Mouse (Mus musculus) forebrain, embryonic 11.5 days (tissue): ENCODE data around the gene Psme1. TPM values are rescaled to one million over a fixed set of nuclear protein-coding genes. Genes with fewer than 3 reads are reported as not detected.

Experiments used
- ATAC-seq: fragments of 200-750 bp; cut with Nextera tagmentation; replicated peaks from 2 replicates; pipeline ENCODE4 v1.8.0; 2017; ENCODE audit warnings: moderate TSS enrichment; ENCODE audit not compliant: low FRiP score
- DNase-seq: peaks from one replicate; pipeline ENCODE4 v3.0.0-alpha.2; 2017; ENCODE audit warnings: low spot score
- H3K27ac ChIP-seq: fragments of 300-500 bp; sonication (generic); 2 replicates; pipeline ENCODE4 v1.5.1; 2014; ENCODE audit warnings: low read depth, low read length
- H3K27me3 ChIP-seq: fragments of 300-500 bp; sonication (generic); 2 replicates; pipeline ENCODE4 v1.6.1; 2014; ENCODE audit warnings: mild to moderate bottlenecking, low read length, mixed read lengths; ENCODE audit not compliant: control insufficient read depth, insufficient read depth
- H3K36me3 ChIP-seq: fragments of 300-500 bp; sonication (generic); 2 replicates; pipeline ENCODE4 v1.6.1; 2014; ENCODE audit warnings: mild to moderate bottlenecking, low read length, moderate library complexity, mixed read lengths; ENCODE audit not compliant: control insufficient read depth, insufficient read depth
- H3K4me1 ChIP-seq: fragments of 300-500 bp; sonication (generic); replicated peaks from 2 replicates; pipeline ENCODE4 v1.6.1; 2014; ENCODE audit warnings: low read length, mixed read lengths; ENCODE audit not compliant: control insufficient read depth, insufficient read depth
- H3K4me2 ChIP-seq: fragments of 300-500 bp; sonication (generic); 2 replicates; pipeline ENCODE4 v1.6.1; 2014; ENCODE audit warnings: low read depth, mild to moderate bottlenecking, low read length, moderate library complexity, mixed read lengths; ENCODE audit not compliant: severe bottlenecking
- H3K4me3 ChIP-seq: fragments of 300-500 bp; sonication (generic); 2 replicates; pipeline ENCODE4 v1.5.1; 2014; ENCODE audit warnings: low read depth, low read length
- H3K9ac ChIP-seq: fragments of 300-500 bp; sonication (generic); 2 replicates; pipeline ENCODE4 v1.6.1; 2014; ENCODE audit warnings: low read length
- H3K9me3 ChIP-seq: fragments of 300-500 bp; sonication (generic); 2 replicates; pipeline ENCODE4 v1.6.1; 2016; ENCODE audit warnings: low read length, mixed read lengths; ENCODE audit not compliant: control insufficient read depth
- WGBS: fragments of 180-500 bp; shearing (Covaris S2); extraction: QIAGEN DNeasy Blood & Tissue Kit; methylation state at CpG from one replicate; pipeline ENCODE4 v1.1.7; 2014; 5-methylcytosine and 5-hydroxymethylcytosine counted together
- polyA plus RNA-seq: library from polyadenylated mRNA; unstranded; fragments of >200 nt; fragmentation: Nextera tagmentation; extraction: Ambion mirVana; gene quantifications from 2 replicates; pipeline ENCODE4 v1.2.1, GENCODE M21; 2014

Gene Psme1
- polyA plus RNA-seq, 1 experiment from 2014 or later = 100 TPM

DNA sequence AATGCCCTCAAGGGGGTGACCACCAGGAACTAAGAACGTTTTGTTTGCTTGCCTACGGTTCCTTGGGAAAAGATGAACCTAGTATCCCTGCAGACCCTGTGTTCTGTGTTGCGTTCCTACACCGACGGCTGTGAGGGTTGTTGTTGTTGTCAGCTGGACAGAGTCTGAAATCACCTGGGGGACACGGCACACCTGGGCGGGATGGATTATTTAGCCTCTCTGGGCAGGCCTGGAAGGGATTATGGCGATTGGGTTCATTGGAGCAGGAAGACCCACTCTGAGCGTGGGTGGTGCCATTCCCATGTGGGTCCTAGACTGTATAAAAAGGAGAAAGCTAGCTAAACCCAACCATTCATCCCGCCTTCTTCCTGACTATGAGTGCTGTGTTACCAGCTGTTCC, 16.1 kb upstream of the Psme1 start:
- Histone ChIP-seq H3K4me1 (no peaks in the 10 kb centered on the region), H3K4me2 (no peak overlapping the region), H3K9me3 (no peaks in the 10 kb centered on the region), H3K4me3 (no peak overlapping the region), H3K9ac (no peak overlapping the region), H3K27ac (no peak overlapping the region), H3K36me3 (peaks cover 2% of the 10 kb centered on the region; the same call in 1 of the 2 replicates), H3K27me3 (no peaks in the 10 kb centered on the region)
- 87% methylated on average over 10 of the region's 10 CpGs for WGBS
- ATAC-seq (no peak), DNase-seq (no peak)

DNA sequence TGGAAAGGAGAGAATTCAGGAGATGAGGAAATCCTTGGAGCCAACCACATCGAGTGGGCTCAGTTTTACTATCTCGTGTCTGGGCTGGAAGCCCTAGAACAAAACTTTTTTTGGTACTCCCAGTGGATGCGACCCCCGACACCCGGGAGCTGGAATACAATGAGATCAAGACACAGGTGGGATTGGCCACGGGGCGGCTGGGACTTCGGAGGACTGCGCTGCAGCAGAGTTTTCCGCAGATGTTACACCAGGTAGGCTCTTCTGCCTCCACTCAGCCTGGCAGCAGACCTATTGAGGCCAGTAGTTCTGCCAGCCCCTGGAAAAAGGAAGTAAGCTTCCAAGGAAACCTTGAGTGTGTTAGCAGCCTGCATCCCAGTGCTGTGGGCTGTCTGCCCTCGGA, 14.7 kb upstream of the Psme1 start:
- Histone ChIP-seq H3K36me3 (peaks cover 2% of the 10 kb centered on the region; the same call in 1 of the 2 replicates), H3K4me3 (no peak overlapping the region), H3K4me1 (no peaks in the 10 kb centered on the region), H3K9ac (no peak overlapping the region), H3K27ac (no peak overlapping the region), H3K27me3 (no peaks in the 10 kb centered on the region), H3K9me3 (no peaks in the 10 kb centered on the region), H3K4me2 (no peak overlapping the region)
- WGBS = 90% methylated on average over 11 of the region's 11 CpGs
- ATAC-seq (no peak), DNase-seq (no peak)

DNA sequence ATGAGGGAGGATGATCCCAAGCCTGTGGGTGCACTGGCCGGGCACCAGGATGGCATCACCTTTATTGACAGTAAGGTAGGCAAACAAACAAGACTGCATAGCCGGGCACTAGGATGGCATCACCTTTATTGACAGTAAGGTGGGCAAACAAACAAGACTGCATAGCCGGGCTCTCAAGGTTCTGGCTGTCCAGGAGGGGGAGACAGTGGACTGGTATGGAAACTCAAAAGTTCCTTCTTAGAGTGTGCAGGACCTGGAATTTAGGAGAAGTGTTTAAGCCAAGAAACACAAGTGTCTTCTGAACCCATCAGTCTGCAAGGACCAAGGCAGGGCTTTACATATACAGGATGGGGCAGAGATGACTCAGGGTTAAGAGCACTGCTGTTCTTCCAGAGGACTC, 12.2 kb upstream of the Psme1 start:
- H3K27ac ChIP-seq = no peak overlapping the region
- 90% methylated on average over 3 of the region's 3 CpGs for WGBS
- no peak overlapping the region for H3K4me3 ChIP-seq
- no peaks in the 10 kb centered on the region for H3K4me1 ChIP-seq
- no peaks in the 10 kb centered on the region for H3K9me3 ChIP-seq
- DNase-seq (no peak), ATAC-seq (no peak)
- peaks cover 2% of the 10 kb centered on the region; the same call in 1 of the 2 replicates for H3K36me3 ChIP-seq
- no peak overlapping the region for H3K9ac ChIP-seq
- H3K4me2 ChIP-seq = no peak overlapping the region
- H3K27me3 ChIP-seq = no peaks in the 10 kb centered on the region

DNA sequence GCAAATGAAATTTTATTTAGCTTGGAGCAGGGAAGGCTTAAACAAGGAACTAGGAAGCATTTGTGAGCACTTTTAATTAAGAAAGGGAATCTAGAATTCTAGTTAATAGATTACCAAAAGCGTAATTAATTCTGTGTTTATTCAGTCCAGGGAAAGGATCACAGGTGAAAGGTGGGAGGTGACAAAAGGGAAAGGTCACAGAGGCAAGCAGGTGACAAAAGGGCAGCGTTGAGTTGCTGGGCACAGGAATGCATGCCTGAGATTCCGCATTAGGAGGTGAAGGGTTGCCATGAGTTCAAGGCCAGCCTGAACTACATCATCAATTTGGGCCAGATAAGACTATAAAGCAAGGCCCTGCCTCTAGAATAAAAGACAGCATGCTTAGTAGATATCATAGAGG, 10.4 kb upstream of the Psme1 start:
- DNase-seq (no peak), ATAC-seq (no peak)
- WGBS = 89% methylated on average over 3 of the region's 3 CpGs
- H3K36me3 ChIP-seq = peaks cover 2% of the 10 kb centered on the region; the same call in 1 of the 2 replicates
- no peaks in the 10 kb centered on the region for H3K4me1 ChIP-seq
- no peak overlapping the region for H3K4me2 ChIP-seq
- H3K27ac ChIP-seq = no peak overlapping the region
- no peaks in the 10 kb centered on the region for H3K27me3 ChIP-seq
- H3K9ac ChIP-seq = no peak overlapping the region
- H3K9me3 ChIP-seq = no peaks in the 10 kb centered on the region
- H3K4me3 ChIP-seq = no peak overlapping the region

DNA sequence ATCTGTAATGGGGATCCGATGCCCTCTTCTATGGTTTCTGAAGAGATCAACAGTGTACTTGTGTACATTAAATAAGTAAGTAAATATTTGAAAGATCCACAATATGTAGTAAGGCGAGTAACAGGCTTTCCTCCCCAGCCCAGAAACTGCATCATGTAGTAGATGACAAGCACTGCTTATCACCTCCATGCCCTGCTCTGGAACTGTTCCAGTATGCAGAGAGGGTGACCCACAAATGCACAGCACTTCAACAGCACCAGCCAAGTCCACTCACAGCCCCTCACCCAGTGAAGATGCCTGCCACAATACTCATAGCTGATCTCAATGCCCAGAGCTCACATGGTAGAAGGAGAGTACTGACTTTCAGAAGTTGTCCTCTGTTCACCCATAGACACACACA, 7.3 kb upstream of the Psme1 start:
- no peaks in the 10 kb centered on the region for H3K4me1 ChIP-seq
- 81% methylated on average over 2 of the region's 2 CpGs for WGBS
- no peaks in the 10 kb centered on the region for H3K9me3 ChIP-seq
- H3K27ac ChIP-seq = no peak overlapping the region
- H3K4me2 ChIP-seq = no peak overlapping the region
- peaks cover 2% of the 10 kb centered on the region; the same call in 1 of the 2 replicates for H3K36me3 ChIP-seq
- H3K4me3 ChIP-seq = no peak overlapping the region
- no peaks in the 10 kb centered on the region for H3K27me3 ChIP-seq
- ATAC-seq (no peak), DNase-seq (no peak)
- no peak overlapping the region for H3K9ac ChIP-seq

DNA sequence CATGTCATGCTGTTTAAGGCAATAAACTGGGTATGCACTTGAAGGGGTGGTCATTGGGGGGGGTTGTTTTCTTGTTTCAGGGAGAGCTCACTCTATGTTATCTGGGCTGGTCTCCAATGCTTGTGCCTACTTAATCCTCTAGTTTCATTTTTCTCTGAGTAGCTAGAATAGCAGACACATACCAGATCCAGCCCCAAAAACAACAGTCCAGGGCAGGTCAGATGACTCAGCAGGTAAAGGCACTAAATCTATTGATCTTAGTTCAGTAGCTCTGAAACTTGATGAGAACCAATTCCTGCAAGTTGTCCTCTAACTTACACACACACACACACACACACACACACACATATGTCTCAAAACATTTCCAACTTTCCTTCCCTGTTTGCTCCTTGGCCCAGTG, 6.2 kb upstream of the Psme1 start:
- H3K27ac ChIP-seq = no peak overlapping the region
- DNase-seq (no peak), ATAC-seq (no peak)
- H3K27me3 ChIP-seq = no peaks in the 10 kb centered on the region
- no peak overlapping the region for H3K4me2 ChIP-seq
- no peaks in the 10 kb centered on the region; the same call in 1 of the 2 replicates for H3K36me3 ChIP-seq
- H3K9me3 ChIP-seq = no peaks in the 10 kb centered on the region
- no peak overlapping the region for H3K9ac ChIP-seq
- no peak overlapping the region for H3K4me3 ChIP-seq
- no peaks in the 10 kb centered on the region for H3K4me1 ChIP-seq

DNA sequence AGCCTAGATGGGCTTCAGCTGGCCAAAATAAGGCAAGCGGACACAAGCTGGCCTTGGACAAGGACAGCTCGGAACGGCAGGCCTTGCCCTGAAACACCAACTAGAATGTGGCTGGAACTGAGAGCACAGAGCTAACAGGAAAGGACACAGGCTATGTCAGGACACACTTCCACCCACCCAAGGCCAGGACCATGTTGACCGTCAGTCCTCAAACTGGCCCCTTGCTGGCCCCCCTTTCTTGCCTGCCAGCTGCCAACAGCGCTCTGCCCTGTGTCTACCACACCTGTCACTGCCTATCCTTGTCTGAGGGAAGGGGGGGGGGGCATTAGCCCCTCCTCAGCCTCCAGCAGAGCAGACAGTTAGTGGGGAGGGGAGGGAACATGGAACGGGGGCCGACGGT, 2.6 kb upstream of the Psme1 start, which contains the start of gene Fitm1:
TSS of gene Fitm1 (plus strand) at position 316 of the 400 bp plus-strand sequence.
- Histone ChIP-seq H3K9ac (no peak within 1 kb of the TSS), H3K36me3 (no peaks in the 10 kb centered on the region), H3K9me3 (no peaks in the 10 kb centered on the region), H3K4me3 (no peak within 1 kb of the TSS), H3K27ac (no peak within 1 kb of the TSS), H3K27me3 (no peaks in the 10 kb centered on the region), H3K4me2 (no peak within 1 kb of the TSS), H3K4me1 (no peaks in the 10 kb centered on the region)
- DNase-seq (no peak), ATAC-seq (no peak)
- WGBS = 78% methylated on average over 7 of the region's 8 CpGs

DNA sequence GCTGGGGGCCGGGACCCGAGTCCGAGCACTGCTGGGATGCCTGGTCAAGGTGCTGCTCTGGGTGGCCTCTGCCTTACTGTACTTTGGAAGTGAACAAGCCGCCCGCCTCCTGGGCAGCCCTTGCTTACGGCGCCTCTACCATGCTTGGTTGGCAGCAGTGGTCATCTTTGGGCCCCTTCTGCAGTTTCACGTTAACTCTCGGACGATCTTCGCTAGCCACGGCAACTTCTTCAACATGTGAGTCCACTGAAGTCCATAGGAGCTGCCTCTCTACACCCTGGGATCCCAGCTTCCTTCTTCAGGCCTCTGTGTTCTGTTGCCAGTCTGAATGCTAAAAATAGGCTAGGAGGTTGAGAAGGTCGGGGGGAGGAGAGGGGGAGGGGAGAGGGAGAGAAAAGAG, 2.2 kb upstream of the Psme1 start:
- no peak for DNase-seq
- H3K4me1 ChIP-seq = no peaks in the 10 kb centered on the region
- H3K9me3 ChIP-seq = no peaks in the 10 kb centered on the region
- no peak overlapping the region for H3K4me2 ChIP-seq
- ATAC-seq = no peak
- H3K27ac ChIP-seq = no peak overlapping the region
- H3K9ac ChIP-seq = no peak overlapping the region
- WGBS = 77% methylated on average over 13 of the region's 13 CpGs
- H3K27me3 ChIP-seq = no peaks in the 10 kb centered on the region
- H3K36me3 ChIP-seq = no peaks in the 10 kb centered on the region; the same call in 1 of the 2 replicates
- no peak overlapping the region for H3K4me3 ChIP-seq

DNA sequence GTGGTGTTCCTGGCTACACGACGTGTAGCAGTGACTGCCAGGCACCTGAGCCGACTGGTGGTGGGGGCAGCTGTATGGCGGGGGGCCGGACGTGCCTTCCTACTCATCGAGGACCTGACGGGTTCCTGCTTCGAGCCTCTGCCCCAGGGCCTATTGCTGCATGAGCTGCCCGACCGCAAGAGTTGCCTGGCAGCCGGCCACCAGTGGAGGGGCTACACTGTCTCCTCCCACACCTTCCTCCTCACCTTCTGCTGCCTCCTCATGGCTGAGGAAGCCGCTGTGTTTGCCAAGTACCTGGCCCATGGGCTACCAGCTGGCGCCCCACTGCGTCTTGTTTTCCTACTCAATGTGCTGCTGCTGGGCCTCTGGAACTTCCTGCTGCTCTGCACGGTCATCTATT, 1.5 kb upstream of the Psme1 start:
- H3K9me3 ChIP-seq = no peaks in the 10 kb centered on the region
- H3K27me3 ChIP-seq = no peaks in the 10 kb centered on the region
- 78% methylated on average over 16 of the region's 16 CpGs for WGBS
- no peaks in the 10 kb centered on the region; the same call in 1 of the 2 replicates for H3K36me3 ChIP-seq
- H3K4me2 ChIP-seq = no peak overlapping the region
- no peak overlapping the region for H3K9ac ChIP-seq
- ATAC-seq = no peak
- H3K27ac ChIP-seq = no peak overlapping the region
- no peak overlapping the region for H3K4me3 ChIP-seq
- DNase-seq = no peak
- no peaks in the 10 kb centered on the region for H3K4me1 ChIP-seq
